Mouse (Mus musculus): ENCODE results near the gene Leng9. TPM values are rescaled to one million over a fixed set of nuclear protein-coding genes. Genes with fewer than 3 reads are reported as not detected.

Leng9 gene
- polyA plus RNA-seq (2015; fragmentation: Illumina TruSeq; extraction: RNeasy Lipid Tissue Mini Kit (QIAGEN cat#74804); ENCODE audit: insufficient read depth, low read depth, low replicate concordance) = 0.87 TPM

GRCm38 (mm10) chr7:4150059-4150541, at the start of gene Leng9:
Leng9 (minus strand) TSS chr7:4150374.

GRCm38 (mm10) chr7:4164090-4164910, 14.1 kb upstream of the Leng9 start, which contains the start of gene Cdc42ep5:
Cdc42ep5 (minus strand) TSS chr7:4164860.

GRCm38 (mm10) chr7:4136771-4137531, 13.2 kb downstream of the Leng9 start, which contains the start of gene Leng8:
Leng8 (plus strand) TSS chr7:4137039.

GRCm38 (mm10) chr7:4119344-4119902, 30.8 kb downstream of the Leng9 start, which contains the start of gene Ttyh1:
Ttyh1 (plus strand) TSS chr7:4119408.

Other genes with a start within 250 kb of the Leng9 start
- not detected for gene Lilra6, start 234.9 kb downstream of the Leng9 start, polyA plus RNA-seq (2015; fragmentation: Illumina TruSeq; extraction: RNeasy Lipid Tissue Mini Kit (QIAGEN cat#74804); ENCODE audit: insufficient read depth, low read depth, low replicate concordance)
- 0.92 TPM for gene Lair1, start 87.2 kb downstream of the Leng9 start, polyA plus RNA-seq (2015; fragmentation: Illumina TruSeq; extraction: RNeasy Lipid Tissue Mini Kit (QIAGEN cat#74804); ENCODE audit: insufficient read depth, low read depth, low replicate concordance)
- gene Ttyh1, start 31.0 kb downstream of the Leng9 start, polyA plus RNA-seq (2015; fragmentation: Illumina TruSeq; extraction: RNeasy Lipid Tissue Mini Kit (QIAGEN cat#74804); ENCODE audit: insufficient read depth, low read depth, low replicate concordance) = 13.3 TPM
- gene Leng8, start 13.3 kb downstream of the Leng9 start, polyA plus RNA-seq (2015; fragmentation: Illumina TruSeq; extraction: RNeasy Lipid Tissue Mini Kit (QIAGEN cat#74804); ENCODE audit: insufficient read depth, low read depth, low replicate concordance) = 57.7 TPM
- gene Cdc42ep5, start 14.5 kb upstream of the Leng9 start, polyA plus RNA-seq (2015; fragmentation: Illumina TruSeq; extraction: RNeasy Lipid Tissue Mini Kit (QIAGEN cat#74804); ENCODE audit: insufficient read depth, low read depth, low replicate concordance) = 6.3 TPM
- gene Lilra5, start 87.4 kb upstream of the Leng9 start, polyA plus RNA-seq (2015; fragmentation: Illumina TruSeq; extraction: RNeasy Lipid Tissue Mini Kit (QIAGEN cat#74804); ENCODE audit: insufficient read depth, low read depth, low replicate concordance) = not detected
- not detected for gene Ncr1, start 187.3 kb upstream of the Leng9 start, polyA plus RNA-seq (2015; fragmentation: Illumina TruSeq; extraction: RNeasy Lipid Tissue Mini Kit (QIAGEN cat#74804); ENCODE audit: insufficient read depth, low read depth, low replicate concordance)
- not detected for gene Gp6, start 247.4 kb upstream of the Leng9 start, polyA plus RNA-seq (2015; fragmentation: Illumina TruSeq; extraction: RNeasy Lipid Tissue Mini Kit (QIAGEN cat#74804); ENCODE audit: insufficient read depth, low read depth, low replicate concordance)

All from pancreas, adult 10 weeks (tissue).